ENCODE assay signal across 31 mouse cellular contexts in genomic region chr13:95243026-95243425, GRCm38 (mm10).
"Had no signal": no experiment of that assay in that cellular context is flagged by ENCODE, and none has a peak within 500 bp of the region (broad histone marks: within the 10 kb centered on the region; RNA-seq: fewer than 3 reads in every experiment).

No protein-coding gene starts in this region.

- H3K4me1 ChIP-seq: limb, embryonic 10.5 days; limb, embryonic 12.5 days; limb, embryonic 13.5 days; limb, embryonic 15.5 days; liver, embryonic 12.5 days; liver, embryonic 13.5 days; liver, embryonic 15.5 days; lung, embryonic 15.5 days; megakaryocyte, embryonic 14.5 days; midbrain, embryonic 10.5 days; midbrain, embryonic 12.5 days; midbrain, embryonic 13.5 days; midbrain, embryonic 15.5 days; neural tube, embryonic 12.5 days; neural tube, embryonic 13.5 days had no signal

- H3K27me3 ChIP-seq: limb, embryonic 15.5 days; liver, embryonic 12.5 days; liver, embryonic 15.5 days; midbrain, embryonic 13.5 days; midbrain, embryonic 15.5 days; neural tube, embryonic 12.5 days had no signal

- H3K36me3 ChIP-seq: limb, embryonic 10.5 days; limb, embryonic 12.5 days; limb, embryonic 13.5 days; limb, embryonic 15.5 days; liver, embryonic 12.5 days; liver, embryonic 13.5 days; liver, embryonic 15.5 days; lung, embryonic 15.5 days; midbrain, embryonic 10.5 days; midbrain, embryonic 12.5 days; midbrain, embryonic 13.5 days; midbrain, embryonic 15.5 days; neural tube, embryonic 12.5 days; neural tube, embryonic 13.5 days had no signal

- H3K27ac ChIP-seq: limb, embryonic 10.5 days; limb, embryonic 12.5 days; limb, embryonic 13.5 days; limb, embryonic 15.5 days; liver, embryonic 12.5 days; liver, embryonic 13.5 days; liver, embryonic 14.5 days; liver, embryonic 15.5 days; lung, embryonic 15.5 days; macrophage; midbrain, embryonic 10.5 days; midbrain, embryonic 12.5 days; midbrain, embryonic 13.5 days; midbrain, embryonic 15.5 days; neural tube, embryonic 12.5 days; neural tube, embryonic 13.5 days had no signal

- H3K4me3 ChIP-seq: limb, embryonic 10.5 days; limb, embryonic 12.5 days; limb, embryonic 13.5 days; limb, embryonic 15.5 days; liver, embryonic 12.5 days; liver, embryonic 13.5 days; liver, embryonic 15.5 days; lung, embryonic 15.5 days; megakaryocyte, embryonic 14.5 days; midbrain, embryonic 10.5 days; midbrain, embryonic 12.5 days; midbrain, embryonic 13.5 days; midbrain, embryonic 15.5 days; myocyte; neural tube, embryonic 12.5 days; neural tube, embryonic 13.5 days had no signal

- H3K4me2 ChIP-seq: limb, embryonic 12.5 days; limb, embryonic 13.5 days; limb, embryonic 15.5 days; liver, embryonic 11.5 days; liver, embryonic 12.5 days; liver, embryonic 13.5 days; liver, embryonic 15.5 days; lung, embryonic 14.5 days; lung, embryonic 15.5 days; midbrain, embryonic 12.5 days; midbrain, embryonic 13.5 days; midbrain, embryonic 15.5 days; neural tube, embryonic 12.5 days; neural tube, embryonic 13.5 days had no signal

- H3K9ac ChIP-seq: limb, embryonic 12.5 days; limb, embryonic 13.5 days; limb, embryonic 15.5 days; liver, embryonic 12.5 days; liver, embryonic 13.5 days; liver, embryonic 14.5 days; liver, embryonic 15.5 days; liver, postnatal 0 days; lung, embryonic 14.5 days; lung, embryonic 15.5 days; midbrain, embryonic 12.5 days; midbrain, embryonic 13.5 days; midbrain, embryonic 15.5 days; neural tube, embryonic 12.5 days; neural tube, embryonic 13.5 days had no signal

- DNase-seq: left cerebral cortex, postnatal 4 days; liver; liver, embryonic 13.5 days; liver, postnatal 0 days; lung, adult 18-20 months; lung, adult 2 months; lung, embryonic 14.5 days; lung, postnatal 10 days; lung, postnatal 14 days; lung, postnatal 36 days; lung, postnatal 4 days had no signal

- H3K9me3 ChIP-seq: limb, embryonic 10.5 days; limb, embryonic 15.5 days; liver, embryonic 12.5 days; liver, embryonic 13.5 days; liver, embryonic 15.5 days; lung, embryonic 15.5 days; midbrain, embryonic 10.5 days; midbrain, embryonic 12.5 days; midbrain, embryonic 13.5 days; midbrain, embryonic 15.5 days; neural tube, embryonic 12.5 days had no signal

- ATAC-seq: liver, embryonic 12.5 days; liver, postnatal 0 days; lung, postnatal 0 days; midbrain, embryonic 13.5 days; midbrain, embryonic 15.5 days; midbrain, embryonic 16.5 days had no signal
